Mouse (Mus musculus) MEL (cell line): Measurements from ENCODE around the gene BC017158.

Experiments used
- CTCF ChIP-seq, 3 experiments: IDR thresholded peaks in 2 of 3; conservative IDR thresholded peaks in 1 of 3; 2 replicates each; pipeline ENCODE4 v1.5.1; 2011 to 2012; ENCODE audit warnings: low read length in 3 of 3, low read depth in 2 of 3, mild to moderate bottlenecking in 2 of 3, improper control_type of control experiment in 1 of 3, inconsistent platforms in 1 of 3, mixed read lengths in 1 of 3, moderate library complexity in 1 of 3; ENCODE audit not compliant: control insufficient read depth in 1 of 3, insufficient read depth in 1 of 3, poor library complexity in 1 of 3, severe bottlenecking in 1 of 3
- ELF1 ChIP-seq: IDR thresholded peaks from 2 replicates; pipeline ENCODE4 v1.6.1; 2014; ENCODE audit warnings: low read depth, mild to moderate bottlenecking, inconsistent platforms, low read length, improper control_type of control experiment, moderate library complexity
- EP300 ChIP-seq, 2 experiments: IDR thresholded peaks; 2 replicates each; pipeline ENCODE4 v1.6.1; 2011; ENCODE audit warnings: improper control_type of control experiment in 2 of 2, low read length in 2 of 2, low read depth in 1 of 2, mild to moderate bottlenecking in 1 of 2
- GATA1 ChIP-seq: IDR thresholded peaks from 2 replicates; pipeline ENCODE4 v1.6.1; 2011; ENCODE audit warnings: low read depth, low read length, improper control_type of control experiment
- MAFK ChIP-seq: IDR thresholded peaks from 2 replicates; pipeline ENCODE4 v1.6.1; 2011; ENCODE audit warnings: low read depth, mild to moderate bottlenecking, low read length, improper control_type of control experiment, borderline replicate concordance
- SMC3 ChIP-seq: IDR thresholded peaks from 2 replicates; pipeline ENCODE4 v1.6.1; 2011; ENCODE audit warnings: low read depth, low read length, improper control_type of control experiment
- TAL1 ChIP-seq: IDR thresholded peaks from 2 replicates; pipeline ENCODE4 v1.6.1; 2012; ENCODE audit warnings: mild to moderate bottlenecking, inconsistent platforms, low read length, moderate library complexity, mixed read lengths
- USF1 ChIP-seq: IDR thresholded peaks from 2 replicates; pipeline ENCODE4 v1.6.1; 2014; ENCODE audit warnings: low read depth, mild to moderate bottlenecking, inconsistent platforms, low read length, improper control_type of control experiment, moderate library complexity

- TF ChIP-seq TAL1, result no peak
- TF ChIP-seq EP300 (IDR thresholded peaks at IDR 0.05; ENCODE audit: low read depth in 1 of 2, low read length in 2 of 2), result no peak
- TF ChIP-seq CTCF (IDR thresholded peaks at IDR 0.05 in 2 of 3, conservative IDR thresholded peaks at IDR 0.05 in 1 of 3; ENCODE audit: control insufficient read depth in 1 of 3, insufficient read depth in 1 of 3, low read depth in 2 of 3, low read length in 3 of 3, poor library complexity in 1 of 3, severe bottlenecking in 1 of 3), result no peak
- TF ChIP-seq GATA1, result no peak
- TF ChIP-seq SMC3, result no peak
- TF ChIP-seq USF1, result no peak
- TF ChIP-seq ELF1, result no peak
- TF ChIP-seq MAFK, result no peak
Measured at GRCm38 (mm10) chr7:128248081-128249042, 49.6 kb downstream of the BC017158 start.
